Mouse (Mus musculus): ENCODE results near the gene Map7.

DNA sequence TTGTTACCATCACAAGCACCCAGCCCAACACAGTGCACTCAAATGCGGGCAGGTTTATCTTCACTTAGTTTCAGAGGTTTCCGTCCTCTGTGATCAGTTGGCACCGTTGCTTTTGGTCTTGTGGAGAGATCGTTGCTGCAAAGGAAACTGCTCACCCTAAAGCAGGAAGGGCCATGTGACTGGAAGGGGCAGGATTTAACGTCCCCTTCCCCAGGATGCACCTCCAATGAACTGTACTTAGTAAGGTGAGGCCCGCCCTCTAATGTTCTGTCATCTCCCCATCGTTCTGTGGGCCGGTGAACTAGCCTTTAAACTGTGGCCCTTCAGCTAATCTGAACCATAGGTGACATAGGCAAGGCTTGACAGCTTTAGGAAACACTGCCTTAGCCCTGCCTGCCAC lies 71.3 kb downstream of the Map7 start:
- TF ChIP-seq CTCF (IDR thresholded peaks at IDR 0.05; ENCODE audit: insufficient read depth, low read length) (no peak), POLR2A (IDR thresholded peaks at IDR 0.05; ENCODE audit: borderline replicate concordance, extremely low read depth, low read depth, low read length) (no peak)
